ENCODE assay signal across 9 mouse cellular contexts in genomic region chr4:127619870-127620269, GRCm38 (mm10).
A peak's percentile ranks its signal among the peaks of the same experiment; 100 is the strongest.
DNase-seq lines count a peak whose midpoint lies in the region; ATAC-seq and TF ChIP-seq lines count a peak whose summit lies in the region.
"Had no signal": no experiment of that assay in that cellular context is flagged by ENCODE, and none has a peak within 500 bp of the region (broad histone marks: within the 10 kb centered on the region; RNA-seq: fewer than 3 reads in every experiment).

No protein-coding gene starts in this region.

- H3K9ac ChIP-seq in heart, adult 2 months (ENCODE audit: low read depth, low read length), result no peak overlapping the region
- no peak overlapping the region for H3K9ac ChIP-seq in MEL (ENCODE audit: control insufficient read depth, low read depth, low read length, poor library complexity, severe bottlenecking)
- no peak overlapping the region for H3K9ac ChIP-seq in liver, postnatal 0 days (replicated peaks)

- TF ChIP-seq RAD21 in MEL (IDR thresholded peaks at IDR 0.05; ENCODE audit: low read depth, low read length), result no peak

- TF ChIP-seq EP300 in heart, adult 2 months (IDR thresholded peaks at IDR 0.05; ENCODE audit: insufficient read depth, low read depth, low read length), result no peak
- no peak for TF ChIP-seq EP300 in MEL (IDR thresholded peaks at IDR 0.05; ENCODE audit: low read depth in 1 of 2, low read length in 2 of 2)
- no peak for TF ChIP-seq EP300 in liver, postnatal 0 days (IDR thresholded peaks at IDR 0.05; ENCODE audit: low read depth)

- no peak overlapping the region for H3K4me3 ChIP-seq in heart, adult 2 months
- no peak overlapping the region for H3K4me3 ChIP-seq in MEL (ENCODE audit: control insufficient read depth in 1 of 2, insufficient read depth in 1 of 2, low read depth in 2 of 2, low read length in 2 of 2)
- no peak overlapping the region for H3K4me3 ChIP-seq in liver, postnatal 0 days (ENCODE audit: low read depth, low read length)
- H3K4me3 ChIP-seq in gastrocnemius, adult 2 months, result no peak overlapping the region
- H3K4me3 ChIP-seq: erythroblast, embryonic 14.5 days had no signal

- H3K27me3 ChIP-seq in heart, adult 2 months (ENCODE audit: control insufficient read depth, insufficient read depth, low read length), result no peaks in the 10 kb centered on the region
- H3K27me3 ChIP-seq in MEL (ENCODE audit: control insufficient read depth in 1 of 2, insufficient read depth in 2 of 2, low read length in 2 of 2), result no peaks in the 10 kb centered on the region
- H3K27me3 ChIP-seq in liver, postnatal 0 days (ENCODE audit: insufficient read depth, low read length), result no peaks in the 10 kb centered on the region

- H3K27ac ChIP-seq in heart, adult 2 months, result no peak overlapping the region
- no peak overlapping the region for H3K27ac ChIP-seq in MEL (ENCODE audit: control insufficient read depth, low read depth, low read length)
- no peak overlapping the region for H3K27ac ChIP-seq in liver, postnatal 0 days (ENCODE audit: low read depth)
- no peak overlapping the region for H3K27ac ChIP-seq in gastrocnemius, adult 2 months

- WGBS in heart, adult 2 months, result 5% methylated on average over 14 of the region's 14 CpGs
- 5% methylated on average over 14 of the region's 14 CpGs for WGBS in liver, postnatal 0 days (ENCODE audit: insufficient replicate concordance)

- TF ChIP-seq POLR2A in heart, adult 2 months (IDR thresholded peaks at IDR 0.05; ENCODE audit: insufficient read depth, low read depth, low read length), result no peak
- TF ChIP-seq POLR2A in MEL (IDR thresholded peaks at IDR 0.05; ENCODE audit: control insufficient read depth in 1 of 2, insufficient read depth in 1 of 2, low read depth in 1 of 2, low read length in 2 of 2, poor library complexity in 1 of 2), result no peak

- DNase-seq in heart, adult 2 months, result peak; percentile 4 to 24
- DNase-seq in heart, adult 8-10 months (ENCODE audit: low spot score), result no peak
- DNase-seq in MEL (ENCODE audit: low read depth, low spot score), result peak; percentile 1
- peak; percentile 84 for DNase-seq in forelimb bud, embryonic 11.5 days (ENCODE audit: low read depth, low spot score)
- DNase-seq in liver, postnatal 0 days, result peak; percentile 40
- no peak for DNase-seq in right cerebral cortex, postnatal 14 days
- DNase-seq in gastrocnemius, adult 2 months, result no peak

- TF ChIP-seq CTCF in heart, adult 2 months (IDR thresholded peaks at IDR 0.05), result no peak
- TF ChIP-seq CTCF in MEL (IDR thresholded peaks at IDR 0.05 in 2 of 3, conservative IDR thresholded peaks at IDR 0.05 in 1 of 3; ENCODE audit: control insufficient read depth in 1 of 3, insufficient read depth in 1 of 3, low read depth in 2 of 3, low read length in 3 of 3, poor library complexity in 1 of 3, severe bottlenecking in 1 of 3), result no peak
- TF ChIP-seq CTCF in liver, postnatal 0 days (IDR thresholded peaks at IDR 0.05; ENCODE audit: low read depth), result no peak
- TF ChIP-seq CTCF in gastrocnemius, adult 2 months (IDR thresholded peaks at IDR 0.05), result no peak

- no peaks in the 10 kb centered on the region for H3K79me2 ChIP-seq in heart, adult 2 months (replicated peaks; ENCODE audit: control insufficient read depth, insufficient read depth, low read length)
- H3K79me2 ChIP-seq in MEL (ENCODE audit: control insufficient read depth, insufficient read depth, low read length, poor library complexity), result no peaks in the 10 kb centered on the region

- no peak for ATAC-seq in liver, postnatal 0 days
- no peak for ATAC-seq in erythroid progenitor cell, adult 5-6 weeks (replicated peaks; ENCODE audit: low FRiP score, poor library complexity, severe bottlenecking)

- no peak overlapping the region for H3K4me2 ChIP-seq in liver, postnatal 0 days (ENCODE audit: low read depth, low read length)

- intact Hi-C loops in heart, adult 2 months (cut with DNase I), result no loop called here
- intact Hi-C loops in gastrocnemius, adult 2 months (cut with DNase I), result no loop called here

- H3K4me1 ChIP-seq in heart, adult 2 months (ENCODE audit: control insufficient read depth, insufficient read depth, low read length), result no peaks in the 10 kb centered on the region
- H3K4me1 ChIP-seq in MEL (ENCODE audit: control insufficient read depth in 1 of 2, insufficient read depth in 2 of 2, low read length in 2 of 2), result no peaks in the 10 kb centered on the region
- no peaks in the 10 kb centered on the region for H3K4me1 ChIP-seq in liver, postnatal 0 days (ENCODE audit: insufficient read depth)

- H3K9me3 ChIP-seq in MEL (replicated peaks; ENCODE audit: insufficient read depth, low read length), result no peaks in the 10 kb centered on the region
- H3K9me3 ChIP-seq in liver, postnatal 0 days (ENCODE audit: low read length), result no peaks in the 10 kb centered on the region

- H3K36me3 ChIP-seq in heart, adult 2 months (ENCODE audit: control insufficient read depth, insufficient read depth, low read length), result no peaks in the 10 kb centered on the region
- H3K36me3 ChIP-seq in MEL (ENCODE audit: control insufficient read depth in 1 of 2, insufficient read depth in 2 of 2, low read length in 2 of 2), result no peaks in the 10 kb centered on the region
- H3K36me3 ChIP-seq in liver, postnatal 0 days (replicated peaks; ENCODE audit: insufficient read depth, low read length), result no peaks in the 10 kb centered on the region

TF ChIP-seq in MEL, 35 proteins besides CTCF, POLR2A, EP300 and RAD21:
- TF ChIP-seq USF1 (IDR thresholded peaks at IDR 0.05; ENCODE audit: low read depth, low read length) (no peak), POLR2AphosphoS2 (IDR thresholded peaks at IDR 0.05; ENCODE audit: low read length) (no peak), UBTF (IDR thresholded peaks at IDR 0.05; ENCODE audit: borderline replicate concordance, insufficient read depth, low read depth, low read length) (no peak), NELFE (IDR thresholded peaks at IDR 0.05; ENCODE audit: low read depth, low read length) (no peak), POLR2AphosphoS5 (IDR thresholded peaks at IDR 0.05; ENCODE audit: borderline replicate concordance, low read depth, low read length) (no peak)

Comparison
In these comparisons a context has a peak if more than half of its experiments do, and no peak if none do; other contexts are left out.
1. DNase-seq: peak in heart, adult 2 months (2 of 2), MEL (single experiment), forelimb bud, embryonic 11.5 days (single experiment) and liver, postnatal 0 days (single experiment); none in heart, adult 8-10 months (single experiment), right cerebral cortex, postnatal 14 days (single experiment) and gastrocnemius, adult 2 months (single experiment).